Mouse (Mus musculus): ENCODE data around the gene Ffar4. TPM values are rescaled to one million over a fixed set of nuclear protein-coding genes. Genes with fewer than 3 reads are reported as not detected.

Ffar4 gene
- 1.0 and 1.9 TPM in 2 replicates for polyA plus RNA-seq (2012; rRNA removed)

- DNase-seq (ENCODE audit: low spot score) = peak; percentile 44
Observed at GRCm38 (mm10) chr19:38096858-38097758, at the start of gene Ffar4. Gene Ffar4 (plus strand): TSS chr19:38097071.

DNA sequence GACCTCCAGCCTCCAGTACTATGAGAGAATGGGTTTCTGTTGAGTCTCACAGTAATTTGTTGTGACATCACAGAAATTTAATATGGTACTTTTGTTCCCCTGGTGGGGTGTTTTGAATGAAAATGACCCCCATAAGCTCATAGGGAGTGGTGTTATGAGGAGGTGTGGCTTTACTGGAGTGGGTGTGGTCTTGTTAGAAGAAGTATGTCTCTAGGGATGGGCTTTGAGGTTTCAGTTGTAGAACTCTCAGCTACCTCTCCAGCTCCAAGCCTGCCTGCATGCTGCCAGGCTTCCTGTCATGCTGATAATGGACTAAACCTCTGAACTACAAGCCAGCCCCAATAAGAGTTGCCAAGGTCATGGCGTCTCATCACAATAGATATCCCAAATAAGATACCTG, 47.2 kb upstream of the Ffar4 start:
- no peak for DNase-seq (ENCODE audit: low spot score)

GRCm38 (mm10) chr19:38053227-38054041, 43.4 kb upstream of the Ffar4 start:
- DNase-seq (ENCODE audit: low spot score) = no peak

DNA sequence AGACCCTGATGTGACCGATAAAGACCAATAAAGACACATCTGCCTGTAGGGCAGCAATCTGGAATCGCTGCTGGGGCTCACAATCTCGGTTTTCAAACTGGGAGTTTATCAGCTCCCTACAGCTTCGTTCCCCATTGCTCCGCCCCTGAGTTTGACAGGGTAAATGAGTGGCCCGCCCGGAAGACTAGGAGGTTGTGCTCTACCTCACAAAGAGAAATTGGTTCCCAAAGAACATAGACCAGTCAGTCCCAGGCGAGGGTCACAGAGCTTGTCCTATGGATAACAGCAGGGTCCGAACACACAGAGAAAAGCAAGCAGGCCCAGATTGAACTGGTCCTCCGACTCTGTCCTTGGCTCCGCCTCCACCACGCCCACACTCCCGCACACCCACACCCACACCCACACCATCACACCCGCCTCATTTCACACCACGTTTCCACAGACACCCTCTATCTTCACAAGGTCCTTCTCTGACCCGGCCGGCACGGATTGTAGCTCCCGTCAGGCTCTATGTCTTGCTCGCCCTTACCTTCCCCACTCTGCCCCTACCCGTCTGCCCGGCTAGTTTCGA, 42.6 kb upstream of the Ffar4 start:
- DNase-seq (ENCODE audit: low spot score) = peak; percentile 62

DNA sequence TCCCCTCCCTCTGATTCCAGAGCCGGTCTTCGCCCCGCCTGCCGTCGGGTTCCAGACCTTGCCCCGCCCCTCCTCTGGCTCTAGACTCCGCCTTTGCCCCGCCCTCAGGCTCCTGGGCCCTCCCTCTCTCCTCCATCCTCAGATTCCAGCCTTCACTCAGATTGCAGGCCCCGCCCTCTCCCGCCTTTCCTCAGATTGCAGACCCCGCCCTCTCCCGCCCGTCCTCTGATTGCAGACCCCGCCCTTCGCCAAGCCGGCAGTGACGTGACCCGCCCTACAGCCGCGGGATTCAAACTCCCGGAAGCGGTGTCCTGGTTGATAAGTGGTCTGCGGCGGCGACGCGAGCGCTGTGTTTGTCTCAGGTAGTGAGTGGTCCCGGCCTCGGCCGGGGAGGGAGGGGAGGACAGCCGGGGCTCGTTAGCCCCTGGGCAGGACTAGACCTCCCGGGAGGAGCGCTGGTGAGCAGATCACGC, 42.1 kb upstream of the Ffar4 start, which contains the start of gene Cep55:
Gene Cep55, plus strand, starts transcription at position 292 of the 473 bp plus-strand sequence.
- DNase-seq (ENCODE audit: low spot score) = peak; percentile 60

DNA sequence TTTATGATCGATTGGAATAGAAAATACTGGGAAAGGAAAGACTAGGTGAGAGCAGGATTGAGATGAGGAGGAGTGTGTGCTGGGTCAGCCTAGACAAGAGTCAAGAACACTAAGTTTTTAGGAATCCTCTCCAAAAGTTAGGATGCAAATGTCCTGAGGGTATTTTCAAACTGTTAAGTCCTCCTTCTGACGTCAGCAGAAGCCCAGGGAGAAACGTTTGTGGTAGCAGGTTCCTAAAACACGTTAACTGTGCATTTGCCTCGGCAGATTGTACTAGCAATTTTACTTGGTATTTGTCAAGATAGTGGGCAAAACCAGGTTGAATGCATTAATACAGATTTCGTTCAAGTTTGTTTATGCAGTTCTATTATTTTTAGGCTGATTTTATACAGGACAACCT, 41.1 kb upstream of the Ffar4 start:
- no peak for DNase-seq (ENCODE audit: low spot score)

DNA sequence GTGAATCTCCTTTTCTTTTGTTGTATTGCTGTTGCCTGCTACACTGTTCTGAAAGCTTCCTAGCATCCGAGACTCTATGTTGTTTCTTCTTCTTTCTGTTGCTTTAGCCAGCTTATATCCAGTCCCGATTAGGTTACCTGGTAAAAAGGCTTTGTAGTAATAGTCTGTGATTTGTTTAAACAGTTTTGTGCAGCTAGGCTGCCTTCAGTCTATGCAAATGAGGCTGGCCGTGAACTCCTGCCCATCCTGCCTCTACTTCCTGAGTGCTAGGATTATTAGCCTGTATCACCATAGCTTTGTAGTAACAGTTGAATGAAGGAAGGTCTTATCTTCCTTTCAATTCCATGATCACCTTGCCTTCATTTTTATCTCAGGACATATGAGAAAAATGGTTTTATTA, 40.6 kb upstream of the Ffar4 start:
- DNase-seq (ENCODE audit: low spot score) = no peak

- DNase-seq (ENCODE audit: low spot score) = no peak
Observed at GRCm38 (mm10) chr19:38056931-38057330, 39.9 kb upstream of the Ffar4 start.

- DNase-seq (ENCODE audit: low spot score) = no peak
Observed at GRCm38 (mm10) chr19:38063201-38063600, 33.7 kb upstream of the Ffar4 start.

DNA sequence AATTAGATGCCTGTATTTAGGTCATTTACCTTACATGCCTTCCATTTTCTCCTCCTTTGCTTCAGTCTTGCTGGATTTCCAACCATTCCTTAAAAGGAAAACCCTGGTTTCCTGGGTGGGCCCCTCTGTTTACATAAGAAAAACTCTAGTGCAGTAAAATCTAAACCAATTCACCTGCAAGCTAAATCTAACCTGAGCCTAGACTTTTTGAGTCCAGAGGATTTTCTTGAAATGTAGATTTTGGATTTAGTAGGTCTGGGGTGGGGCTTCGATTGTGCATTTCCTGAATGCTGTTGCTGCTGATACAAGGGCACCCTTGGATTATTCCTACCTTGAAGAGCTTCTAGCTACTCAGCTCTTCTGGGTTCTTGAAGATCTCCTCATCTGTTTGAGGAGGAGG, 32.8 kb upstream of the Ffar4 start:
- DNase-seq (ENCODE audit: low spot score) = no peak

- DNase-seq (ENCODE audit: low spot score) = no peak
Observed at GRCm38 (mm10) chr19:38073226-38073625, 23.6 kb upstream of the Ffar4 start.

DNA sequence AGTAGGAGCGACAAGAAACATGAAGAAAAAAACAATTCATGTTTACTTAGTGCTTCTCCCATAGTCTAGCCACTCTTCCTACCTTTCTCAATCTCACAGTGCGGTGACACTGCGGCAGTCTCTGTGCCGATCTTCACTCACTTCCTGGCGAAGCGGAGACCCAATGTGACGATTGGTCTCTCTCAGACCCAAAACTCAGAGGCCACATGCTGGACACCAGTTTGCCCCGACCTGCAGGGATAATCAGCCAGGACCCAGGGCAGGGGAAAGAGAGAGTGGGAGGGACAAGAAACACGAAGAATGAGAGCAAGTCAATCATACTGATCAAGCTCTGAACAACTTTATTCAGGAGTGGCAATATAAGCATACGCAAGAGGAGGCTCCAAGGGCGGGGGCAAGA, 21.8 kb upstream of the Ffar4 start:
- no peak for DNase-seq (ENCODE audit: low spot score)

DNA sequence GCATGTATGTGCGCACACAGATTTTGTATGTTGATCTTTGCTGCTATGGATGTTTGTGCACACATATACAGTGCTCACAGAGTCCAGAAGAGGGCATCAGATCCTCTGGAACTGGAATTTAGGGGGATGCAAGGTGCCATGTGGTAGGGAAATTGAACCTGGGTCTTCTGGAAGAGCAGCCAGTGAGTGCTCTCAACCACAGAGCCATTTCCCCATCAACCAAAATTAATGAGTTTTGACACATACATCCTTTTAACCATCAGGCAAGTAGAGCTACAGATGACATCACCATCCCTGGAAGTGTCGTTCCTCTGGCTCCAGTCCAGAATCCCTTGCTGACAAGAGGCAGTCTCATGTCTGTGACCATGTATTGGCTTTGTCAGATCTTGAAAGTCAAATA, 20.6 kb upstream of the Ffar4 start:
- DNase-seq (ENCODE audit: low spot score) = no peak

- no peak for DNase-seq (ENCODE audit: low spot score)
Observed at GRCm38 (mm10) chr19:38077851-38078540, 18.9 kb upstream of the Ffar4 start.

GRCm38 (mm10) chr19:38081361-38081760, 15.5 kb upstream of the Ffar4 start:
- no peak for DNase-seq (ENCODE audit: low spot score)

DNA sequence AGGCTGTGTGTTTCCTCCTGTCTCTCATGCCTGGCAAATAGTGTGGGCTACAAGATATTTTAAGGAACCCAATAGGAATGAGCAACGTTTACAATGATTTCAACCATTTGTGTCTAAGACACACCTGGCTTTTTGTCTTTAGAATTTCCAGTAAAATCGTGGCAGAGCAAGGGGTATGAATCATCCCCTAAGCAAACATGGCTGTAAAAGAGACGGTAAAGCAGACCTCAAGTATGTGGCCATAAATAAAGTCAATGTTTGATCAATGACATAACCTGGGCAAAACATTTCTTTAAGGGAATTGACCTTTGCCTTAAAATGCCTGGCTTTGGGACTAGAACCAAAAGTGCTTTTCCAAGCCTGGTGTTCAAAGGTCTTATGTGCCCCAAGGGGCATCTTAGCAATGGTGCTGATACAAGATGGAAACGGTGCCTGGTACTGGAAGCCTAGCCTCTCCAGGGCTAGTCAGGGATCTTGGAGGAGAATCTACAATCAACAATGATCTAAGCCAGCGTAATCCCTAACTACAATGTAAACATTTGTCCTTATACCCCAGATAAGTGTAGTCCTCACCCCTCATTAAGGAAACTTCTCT, 13.8 kb upstream of the Ffar4 start:
- no peak for DNase-seq (ENCODE audit: low spot score)

DNA sequence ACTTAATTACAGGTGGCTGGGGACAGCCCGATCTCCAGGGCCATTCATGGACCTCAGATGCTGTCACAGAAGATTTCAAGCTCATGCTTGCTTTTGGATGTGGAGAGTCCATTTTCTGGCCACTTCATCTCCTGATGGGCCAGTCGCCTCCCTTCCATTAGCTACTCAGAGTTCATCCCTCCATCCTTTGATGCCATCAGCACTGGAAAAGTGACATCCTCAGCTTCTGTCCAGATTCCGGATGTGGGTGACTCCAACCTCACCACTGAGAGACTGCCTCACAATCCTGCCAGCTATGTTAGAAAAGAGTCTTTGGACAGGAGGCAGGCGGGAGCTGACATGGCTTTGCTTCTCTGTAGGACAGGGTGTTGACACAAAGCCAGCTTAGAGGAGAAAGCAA, 11.0 kb upstream of the Ffar4 start:
- DNase-seq (ENCODE audit: low spot score) = no peak

DNA sequence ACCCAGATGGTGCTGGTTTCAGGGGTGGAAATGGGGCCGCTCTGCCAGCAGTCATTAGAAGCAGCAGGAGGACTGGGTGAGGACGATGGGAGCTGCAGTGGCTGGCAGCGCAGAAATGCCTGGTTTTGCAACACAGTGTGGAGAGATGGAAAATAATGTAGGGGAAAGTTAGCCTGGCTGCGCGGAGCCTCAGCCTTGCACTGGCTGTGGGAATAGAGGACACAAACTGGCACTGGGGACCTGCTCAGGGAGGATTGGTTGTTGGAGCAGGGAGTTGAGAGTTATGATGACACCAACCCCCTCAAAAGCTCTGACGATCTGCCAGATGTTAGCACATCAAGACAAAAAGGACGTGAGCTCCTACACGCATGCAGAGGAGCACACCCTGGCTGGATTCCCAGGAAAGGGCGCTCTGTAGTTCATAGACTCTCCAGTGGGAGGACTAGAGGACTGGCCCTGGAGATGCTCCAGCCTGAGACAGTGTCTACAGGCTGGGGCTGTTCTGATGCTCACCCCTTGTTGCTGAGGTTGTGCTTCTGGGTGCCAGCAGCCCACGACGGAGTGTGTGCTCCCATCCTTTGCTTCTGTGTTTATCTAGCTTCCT, 9.8 kb upstream of the Ffar4 start:
- no peak for DNase-seq (ENCODE audit: low spot score)

DNA sequence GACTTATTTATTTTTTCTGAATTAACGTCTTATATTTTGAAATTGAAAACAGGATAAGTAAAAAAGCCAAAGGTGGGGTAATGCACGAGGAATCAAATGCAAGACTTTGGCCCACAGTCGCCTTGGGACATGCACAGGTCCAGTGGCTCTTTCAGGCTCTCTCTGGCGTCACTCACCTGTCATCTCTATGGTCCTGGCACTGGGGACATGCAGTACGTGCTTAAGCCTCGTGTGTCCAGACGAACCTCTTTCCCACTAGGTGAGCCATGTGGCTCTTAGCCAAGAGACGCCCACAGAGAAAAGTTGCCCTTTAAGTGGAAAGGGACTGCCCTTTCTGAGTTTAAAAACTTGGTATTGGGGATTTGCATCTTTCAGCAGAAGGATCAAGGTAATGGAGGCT, 7.5 kb upstream of the Ffar4 start:
- no peak for DNase-seq (ENCODE audit: low spot score)

DNA sequence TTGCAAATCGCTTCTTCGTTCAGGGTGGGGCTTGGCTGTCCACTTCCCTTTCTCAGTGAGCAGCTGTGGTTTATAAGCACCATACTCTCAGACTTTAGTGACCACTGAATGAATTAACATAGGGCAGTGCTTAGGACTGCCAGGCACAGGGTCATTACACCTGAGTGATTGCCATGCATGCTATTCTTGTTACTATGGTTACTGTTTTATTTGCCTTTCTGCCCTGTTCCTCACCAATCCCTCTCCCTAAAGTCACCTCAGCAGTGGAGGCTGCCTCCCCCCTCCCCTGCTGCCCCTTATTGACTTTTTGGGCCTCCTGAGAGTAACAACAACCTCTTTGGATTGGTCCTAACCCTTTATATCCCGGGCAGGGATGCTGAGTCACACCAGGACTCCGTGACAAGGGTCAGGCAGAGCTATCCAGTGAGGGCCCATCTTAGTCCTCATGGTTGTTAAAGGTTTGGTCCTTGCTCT, 5.3 kb upstream of the Ffar4 start:
- DNase-seq (ENCODE audit: low spot score) = no peak

DNA sequence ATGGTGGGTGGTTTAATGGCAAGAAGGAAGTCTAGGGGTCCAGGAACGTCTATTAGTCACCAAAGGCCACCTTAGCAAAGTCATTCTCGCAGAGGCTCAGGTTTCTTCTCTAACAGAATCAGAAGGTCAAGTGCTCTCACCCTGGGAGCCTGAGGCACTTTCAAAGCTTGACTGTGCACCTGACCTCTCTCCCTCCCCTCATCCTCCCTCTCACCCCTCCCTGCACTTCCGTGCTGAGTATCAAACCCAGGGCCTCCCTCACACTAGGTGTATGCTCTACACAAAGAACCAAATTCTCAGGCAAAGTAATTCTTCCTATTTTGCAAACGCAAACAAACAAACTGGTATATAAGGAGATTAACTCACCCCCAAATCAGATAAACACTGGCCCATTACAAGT, 640 bp upstream of the Ffar4 start:
- DNase-seq (ENCODE audit: low spot score) = no peak

Measured in urinary bladder, adult 2 months (tissue).